Mouse (Mus musculus): ENCODE results near the gene Zfp141. TPM values are rescaled to one million over a fixed set of nuclear protein-coding genes. Genes with fewer than 3 reads are reported as not detected.

The Zfp141 gene
- total RNA-seq (2014; fragmentation: Nextera tagmentation) (26.6 and 38.7 TPM in 2 replicates), total RNA-seq (2017) (42.9 and 52.0 TPM in 2 replicates)

GRCm38 (mm10) chr7:42505588-42505987, at the start of gene Zfp141:
Gene Zfp141, minus strand, starts transcription at chr7:42505740.
- ATAC-seq (replicated peaks; ENCODE audit: poor library complexity, severe bottlenecking) = peak; percentile 94

- no peak for ATAC-seq (replicated peaks; ENCODE audit: poor library complexity, severe bottlenecking)
These were observed 46.2 kb upstream of the Zfp141 start for GRCm38 (mm10) chr7:42551766-42552165.

- peak; percentile 18 for ATAC-seq (replicated peaks; ENCODE audit: poor library complexity, severe bottlenecking)
These were observed 354 bp downstream of the Zfp141 start for GRCm38 (mm10) chr7:42505186-42505585.

- peak; percentile 62 for ATAC-seq (replicated peaks; ENCODE audit: poor library complexity, severe bottlenecking)
These were observed 7.3 kb downstream of the Zfp141 start for GRCm38 (mm10) chr7:42498248-42498647.

GRCm38 (mm10) chr7:42497356-42497755, 8.2 kb downstream of the Zfp141 start:
- ATAC-seq (replicated peaks; ENCODE audit: poor library complexity, severe bottlenecking) = no peak

- peak; percentile 48 for ATAC-seq (replicated peaks; ENCODE audit: poor library complexity, severe bottlenecking)
These were observed 9.3 kb downstream of the Zfp141 start for GRCm38 (mm10) chr7:42496202-42496601.

- peak; percentile 76 for ATAC-seq (replicated peaks; ENCODE audit: poor library complexity, severe bottlenecking)
These were observed 14.7 kb downstream of the Zfp141 start for GRCm38 (mm10) chr7:42490859-42491258.

GRCm38 (mm10) chr7:42490358-42490757, 15.2 kb downstream of the Zfp141 start:
- ATAC-seq (replicated peaks; ENCODE audit: poor library complexity, severe bottlenecking) = peak; percentile 71

- no peak for ATAC-seq (replicated peaks; ENCODE audit: poor library complexity, severe bottlenecking)
These were observed 50.9 kb downstream of the Zfp141 start for GRCm38 (mm10) chr7:42454640-42455039.

- peak; percentile 76 for ATAC-seq (replicated peaks; ENCODE audit: poor library complexity, severe bottlenecking)
These were observed 54.9 kb downstream of the Zfp141 start for GRCm38 (mm10) chr7:42450618-42451017.

GRCm38 (mm10) chr7:42447850-42448249, 57.7 kb downstream of the Zfp141 start, which contains the start of gene 4933421I07Rik:
Gene 4933421I07Rik, minus strand, starts transcription at chr7:42448120.
- ATAC-seq (replicated peaks; ENCODE audit: poor library complexity, severe bottlenecking) = no peak

- ATAC-seq (replicated peaks; ENCODE audit: poor library complexity, severe bottlenecking) = no peak
These were observed 58.2 kb downstream of the Zfp141 start for GRCm38 (mm10) chr7:42447352-42447751.

Other genes with a start within 250 kb of the Zfp141 start
- gene Vmn2r61, start 245.7 kb downstream of the Zfp141 start, total RNA-seq (2014; fragmentation: Nextera tagmentation) = not detected in 2 replicates
- gene Vmn2r61, start 245.7 kb downstream of the Zfp141 start, total RNA-seq (2017) = not detected in 2 replicates
- gene 4933421I07Rik, start 57.6 kb downstream of the Zfp141 start, total RNA-seq (2014; fragmentation: Nextera tagmentation) = not detected in 2 replicates
- gene 4933421I07Rik, start 57.6 kb downstream of the Zfp141 start, total RNA-seq (2017) = not detected in 2 replicates
- gene Gm21028, start 72.8 kb upstream of the Zfp141 start, total RNA-seq (2014; fragmentation: Nextera tagmentation) = not detected in 2 replicates
- not detected in 2 replicates for gene Gm21028, start 72.8 kb upstream of the Zfp141 start, total RNA-seq (2017)
- gene Zfp977, start 86.8 kb upstream of the Zfp141 start, total RNA-seq (2014; fragmentation: Nextera tagmentation) = not detected in 2 replicates
- gene Zfp977, start 86.8 kb upstream of the Zfp141 start, total RNA-seq (2017) = 1.0 TPM in 1 of 2 replicates, not detected in the other
- 5.5 and 8.4 TPM in 2 replicates for gene Zfp976, start 136.8 kb upstream of the Zfp141 start, total RNA-seq (2014; fragmentation: Nextera tagmentation)
- 5.4 and 5.7 TPM in 2 replicates for gene Zfp976, start 136.8 kb upstream of the Zfp141 start, total RNA-seq (2017)
- gene Zfp975, start 187.0 kb upstream of the Zfp141 start, total RNA-seq (2014; fragmentation: Nextera tagmentation) = 9.9 and 11.9 TPM in 2 replicates
- gene Zfp975, start 187.0 kb upstream of the Zfp141 start, total RNA-seq (2017) = 4.5 and 7.6 TPM in 2 replicates
- gene Gm17067, start 221.3 kb upstream of the Zfp141 start, total RNA-seq (2014; fragmentation: Nextera tagmentation) = not detected in 2 replicates
- not detected in 2 replicates for gene Gm17067, start 221.3 kb upstream of the Zfp141 start, total RNA-seq (2017)

Measured in granulocyte monocyte progenitor cell, adult 5-6 weeks (primary cell).